Mouse (Mus musculus) heart, postnatal 4 days (tissue): ENCODE measurements around the gene Ncam2. TPM values are rescaled to one million over a fixed set of nuclear protein-coding genes. Genes with fewer than 3 reads are reported as not detected.

Experiments
- DNase-seq: peaks from one replicate; pipeline ENCODE4 v3.0.0; 2021
- total RNA-seq, 2 experiments: library from RNA; stranded (reverse); gene quantifications; 2 replicates each; pipeline ENCODE4 v1.2.3; 2021

The Ncam2 gene
- total RNA-seq, 2 experiments from 2014 or later, result 0.14 to 0.17 TPM

DNA sequence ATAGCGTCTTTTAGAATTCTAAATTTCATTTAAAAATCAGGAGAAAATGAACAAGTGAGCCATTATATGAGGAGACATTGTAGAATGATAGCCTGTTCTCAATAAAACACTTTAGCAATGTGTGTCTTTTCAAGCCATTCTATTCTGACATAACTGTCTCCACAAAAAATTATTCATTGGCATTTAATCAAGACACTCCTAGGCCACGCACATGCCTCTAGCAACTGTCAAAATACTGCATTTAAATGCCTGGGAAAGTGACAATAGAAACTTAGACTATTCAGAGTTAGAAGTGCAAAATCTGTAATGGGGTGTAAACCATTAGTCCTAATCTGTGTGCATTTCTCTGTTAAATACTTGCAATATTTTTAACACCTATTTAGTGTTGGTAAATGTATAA lies 456.1 kb downstream of the Ncam2 start:
- no peak for DNase-seq

DNA sequence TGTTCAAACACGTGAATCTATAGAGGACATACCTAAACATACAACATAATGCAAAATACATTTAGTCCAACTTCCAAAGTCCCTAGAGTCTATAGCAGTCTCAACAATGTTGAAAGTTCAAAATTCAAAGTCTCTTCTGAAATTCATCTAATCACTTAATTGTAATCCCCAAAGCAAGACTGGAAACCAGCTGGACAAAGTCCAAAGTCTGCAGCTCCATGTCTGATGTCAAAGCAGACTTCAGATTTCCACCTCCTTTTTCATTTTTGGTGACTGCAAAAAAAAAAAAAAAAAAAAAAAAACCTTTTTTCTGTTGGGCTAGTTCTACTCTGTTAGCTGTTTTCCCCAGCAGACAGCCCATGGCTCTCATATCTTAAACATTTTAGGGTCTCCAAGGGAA lies 473.4 kb downstream of the Ncam2 start:
- no peak for DNase-seq

DNA sequence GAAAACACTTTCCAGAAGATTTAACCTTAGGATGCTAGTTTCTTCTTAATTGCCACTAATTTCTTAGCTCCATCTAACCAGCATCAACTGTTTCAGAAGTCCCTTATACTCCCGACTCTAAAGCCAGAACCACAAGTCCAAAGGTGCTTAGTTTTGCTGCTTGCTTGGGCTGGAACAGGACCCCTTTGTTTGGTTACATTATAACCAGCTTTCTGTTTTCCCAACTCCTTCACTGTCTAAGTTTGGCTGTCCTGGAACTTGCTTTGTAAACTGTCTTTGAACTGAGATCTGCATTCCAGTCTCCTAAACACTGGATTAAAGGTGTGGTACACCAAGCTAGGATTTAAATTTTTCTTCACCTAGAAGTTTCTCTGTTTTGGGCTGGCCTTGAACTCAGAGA lies 475.0 kb downstream of the Ncam2 start:
- DNase-seq, result no peak
